Mouse (Mus musculus) left cerebral cortex, adult 2 months (tissue): Measurements from ENCODE around the gene Epp13. TPM values are rescaled to one million over a fixed set of nuclear protein-coding genes. Genes with fewer than 3 reads are reported as not detected.
"Not testable (repeated sequence)": the region's sequence is repeated elsewhere in the genome, so short reads cannot be mapped to it uniquely, and the experiment has no call there.

ENCODE experiments used
- DNase-seq, 2 experiments: peaks; one replicate each; pipeline ENCODE4 v3.0.0; 2021 to 2022; ENCODE audit warnings: low spot score in 2 of 2, mixed read lengths in 1 of 2; ENCODE audit errors: extremely low spot score in 1 of 2
- H3K27ac ChIP-seq: fragments of 200-600 bp; 2 replicates; pipeline ENCODE4 v1.8.1; 2022
- H3K4me3 ChIP-seq: fragments of 200-600 bp; 2 replicates; pipeline ENCODE4 v1.8.1; 2022
- CTCF ChIP-seq: fragments of 200-600 bp; IDR thresholded peaks from 2 replicates; pipeline ENCODE4 v1.8.1; 2022; ENCODE audit warnings: antibody characterized with exemption, mild to moderate bottlenecking, moderate library complexity
- intact Hi-C: fragments of 180-260 bp; cut with DNase I; formaldehyde crosslinking; loops from one replicate; pipeline ENCODE4 v1.15.1; 2025
- total RNA-seq, 2 experiments: library from RNA; stranded (reverse); gene quantifications; 2 replicates each; pipeline ENCODE4 v1.2.3; 2021

Gene Epp13
- total RNA-seq, 2 experiments from 2014 or later = not detected

- Histone ChIP-seq H3K27ac (no peak overlapping the region), H3K4me3 (no peak overlapping the region)
- DNase-seq = no peak
- no peak for TF ChIP-seq CTCF
- intact Hi-C loops = no loop called here
Observed at GRCm38 (mm10) chr7:6258232-6259220, 6.0 kb downstream of the Epp13 start.

GRCm38 (mm10) chr7:6260004-6260403 lies 7.5 kb downstream of the Epp13 start:
- not testable (repeated sequence) for H3K27ac ChIP-seq, H3K4me3 ChIP-seq, DNase-seq
- intact Hi-C loops = loop anchor here (2.0 kb wide), 1 partner anchor 19 kb away; no protein-coding TSS in a partner anchor

- no peak for DNase-seq
- intact Hi-C loops = no loop called here
- no peak for TF ChIP-seq CTCF
- Histone ChIP-seq H3K4me3 (no peak overlapping the region), H3K27ac (no peak overlapping the region)
Observed at GRCm38 (mm10) chr7:6262120-6262519, 9.6 kb downstream of the Epp13 start.

GRCm38 (mm10) chr7:6262984-6263383 lies 10.5 kb downstream of the Epp13 start:
- DNase-seq = no peak
- no peak overlapping the region for H3K4me3 ChIP-seq
- intact Hi-C loops = no loop called here
- no peak overlapping the region for H3K27ac ChIP-seq
- TF ChIP-seq CTCF = no peak

- no peak overlapping the region for H3K27ac ChIP-seq
- intact Hi-C loops = no loop called here
- H3K4me3 ChIP-seq = no peak overlapping the region
- no peak for DNase-seq
- peak; percentile 52 for TF ChIP-seq CTCF
Observed at GRCm38 (mm10) chr7:6265695-6266094, 13.2 kb downstream of the Epp13 start.

GRCm38 (mm10) chr7:6277906-6278305 lies 25.4 kb downstream of the Epp13 start:
- intact Hi-C loops = loop anchor here (2.0 kb wide), 2 partner anchors 17 to 35 kb away; no protein-coding TSS in a partner anchor
- Histone ChIP-seq H3K27ac (no peak overlapping the region), H3K4me3 (no peak overlapping the region)
- DNase-seq = no peak
- no peak for TF ChIP-seq CTCF

- DNase-seq = peak; percentile 76 to 79
- intact Hi-C loops = loop anchor here (1.0 to 10.0 kb wide), 4 partner anchors 42 to 1016 kb away; partner anchors contain the start of gene Zfp444
- peak overlapping the region; percentile 96 for H3K27ac ChIP-seq
- TF ChIP-seq CTCF = peak; percentile 76
- peak overlapping the region; percentile 52 for H3K4me3 ChIP-seq
Observed at GRCm38 (mm10) chr7:6282749-6283148, 30.2 kb downstream of the Epp13 start.

- peak; percentile 40 for TF ChIP-seq CTCF
- H3K27ac ChIP-seq = peak overlapping the region; percentile 96
- intact Hi-C loops = loop anchor here (1.0 to 10.0 kb wide), 4 partner anchors 43 to 1015 kb away; partner anchors contain the start of gene Zfp444
- peak; percentile 78 to 85 for DNase-seq
- H3K4me3 ChIP-seq = peak overlapping the region; percentile 52
Observed at GRCm38 (mm10) chr7:6283451-6284075, 31.1 kb downstream of the Epp13 start.

GRCm38 (mm10) chr7:6284442-6285012 lies 32.0 kb downstream of the Epp13 start:
- Histone ChIP-seq H3K27ac (no peak overlapping the region), H3K4me3 (no peak overlapping the region)
- no peak for DNase-seq
- intact Hi-C loops = loop anchor here (5.0 to 10.0 kb wide), 3 partner anchors 43 to 160 kb away; partner anchors contain the start of gene Zfp444
- no peak for TF ChIP-seq CTCF

GRCm38 (mm10) chr7:6285366-6285765 lies 32.9 kb downstream of the Epp13 start:
- DNase-seq = no peak
- TF ChIP-seq CTCF = no peak
- Histone ChIP-seq H3K27ac (peak overlapping the region; percentile 89; the same call in 1 of the 2 replicates), H3K4me3 (no peak overlapping the region)
- intact Hi-C loops = loop anchor here (5.0 to 10.0 kb wide), 2 partner anchors 42 to 161 kb away; no protein-coding TSS in a partner anchor
